Mouse (Mus musculus) liver, adult 2 months (tissue): ENCODE results near the gene Ift46.

ENCODE experiments used
- CTCF ChIP-seq: fragments of 200-500 bp; IDR thresholded peaks from 2 replicates; pipeline ENCODE4 v1.5.1; 2011; ENCODE audit warnings: low read depth, low read length, control low read depth
- POLR2A ChIP-seq: fragments of 200-500 bp; IDR thresholded peaks from 2 replicates; pipeline ENCODE4 v1.6.1; 2011; ENCODE audit warnings: low read length, control low read depth; ENCODE audit not compliant: insufficient read depth; ENCODE audit errors: extremely low read depth

- no peak for TF ChIP-seq CTCF
- TF ChIP-seq POLR2A, result no peak
Measured at GRCm38 (mm10) chr9:44807141-44807540, 39.4 kb downstream of the Ift46 start.
